Mouse (Mus musculus) heart, postnatal 0 days (tissue): ENCODE data around the gene Socs7.

Experiments used
- CTCF ChIP-seq: IDR thresholded peaks from 2 replicates; pipeline ENCODE4 v1.5.1; 2016; ENCODE audit warnings: antibody characterized with exemption, control low read depth, low read depth
- EP300 ChIP-seq: IDR thresholded peaks from 2 replicates; pipeline ENCODE4 v1.6.1; 2016; ENCODE audit warnings: antibody characterized with exemption, low read depth

- TF ChIP-seq EP300 (no peak), CTCF (no peak)
These were observed 16.9 kb upstream of the Socs7 start for GRCm38 (mm10) chr11:97345446-97345845.
